Mouse (Mus musculus) lung, embryonic 14.5 days (tissue): ENCODE measurements at regions not wholly inside any gene's neighbourhood (a gene's known extent, or its start where the extent isn't known, plus 50 kb on each side); places are given as distances from the start of the nearest gene placed in this dataset.
A peak's percentile ranks its signal among the peaks of the same experiment; 100 is the strongest.

Source experiments
- ATAC-seq: fragments of 200-750 bp; cut with Nextera tagmentation; 2 replicates; pipeline ENCODE4 v1.8.0; 2017; ENCODE audit warnings: mild to moderate bottlenecking, moderate TSS enrichment, moderate library complexity; ENCODE audit not compliant: insufficient read depth
- DNase-seq: peaks from one replicate; pipeline ENCODE4 v3.0.0-alpha.2; 2015
- H3K27ac ChIP-seq: fragments of 300-500 bp; sonication (generic); 2 replicates; pipeline ENCODE4 v1.5.1; 2014; ENCODE audit warnings: low read depth, mild to moderate bottlenecking, moderate library complexity
- H3K27me3 ChIP-seq: fragments of 300-500 bp; sonication (generic); 2 replicates; pipeline ENCODE4 v1.6.1; 2014; ENCODE audit warnings: low read length, control low read depth; ENCODE audit not compliant: insufficient read depth
- H3K36me3 ChIP-seq: fragments of 300-500 bp; sonication (generic); 2 replicates; pipeline ENCODE4 v1.6.1; 2014; ENCODE audit warnings: control low read depth; ENCODE audit not compliant: insufficient read depth
- H3K4me1 ChIP-seq: fragments of 300-500 bp; sonication (generic); 2 replicates; pipeline ENCODE4 v1.6.1; 2014; ENCODE audit warnings: antibody characterized with exemption, control low read depth; ENCODE audit not compliant: insufficient read depth
- H3K4me2 ChIP-seq: fragments of 300-500 bp; sonication (generic); 2 replicates; pipeline ENCODE4 v1.6.1; 2014; ENCODE audit warnings: mild to moderate bottlenecking
- H3K4me3 ChIP-seq: fragments of 300-500 bp; sonication (generic); 2 replicates; pipeline ENCODE4 v1.5.1; 2014; ENCODE audit warnings: low read depth, low read length
- H3K9ac ChIP-seq: fragments of 300-500 bp; sonication (generic); 2 replicates; pipeline ENCODE4 v1.6.1; 2014
- H3K9me3 ChIP-seq: fragments of 300-500 bp; sonication (generic); 2 replicates; pipeline ENCODE4 v1.6.1; 2016; ENCODE audit warnings: low read depth, low read length, control low read depth
- CTCF ChIP-seq: IDR thresholded peaks from 2 replicates; pipeline ENCODE4 v1.5.1; 2016; ENCODE audit warnings: antibody characterized with exemption, low read depth
- WGBS: fragments of 180-500 bp; shearing (Covaris S2); extraction: QIAGEN DNeasy Blood & Tissue Kit; methylation state at CpG from one replicate; pipeline ENCODE4 v1.1.7; 2014; 5-methylcytosine and 5-hydroxymethylcytosine counted together

DNA sequence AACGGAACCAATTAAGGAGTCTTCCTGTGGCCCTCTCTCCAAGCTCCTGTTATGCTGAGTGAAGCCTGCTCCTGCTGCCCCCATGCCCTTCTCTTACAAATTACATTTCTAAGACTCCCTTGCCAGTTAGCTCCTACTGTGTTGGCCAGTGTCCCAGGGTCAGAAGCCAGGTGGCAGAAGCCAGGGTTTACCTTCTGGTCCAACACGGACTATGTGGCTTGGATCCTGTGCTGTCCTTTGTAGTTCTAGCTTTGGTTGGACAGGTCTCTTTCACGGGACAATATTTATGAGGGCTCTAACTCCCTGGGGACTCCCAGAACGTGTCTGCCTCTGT is 134.3 kb downstream of the Nufip1 start:
- H3K4me3 ChIP-seq, result no peak overlapping the region
- no peaks in the 10 kb centered on the region for H3K9me3 ChIP-seq
- TF ChIP-seq CTCF, result no peak
- ATAC-seq (no peak), DNase-seq (no peak)
- H3K4me1 ChIP-seq, result peaks cover 6% of the 10 kb centered on the region
- H3K4me2 ChIP-seq, result no peak overlapping the region
- H3K9ac ChIP-seq, result no peak overlapping the region
- 69% methylated on average over 4 of the region's 4 CpGs for WGBS
- H3K36me3 ChIP-seq, result no peaks in the 10 kb centered on the region
- H3K27ac ChIP-seq, result no peak overlapping the region
- no peaks in the 10 kb centered on the region for H3K27me3 ChIP-seq

DNA sequence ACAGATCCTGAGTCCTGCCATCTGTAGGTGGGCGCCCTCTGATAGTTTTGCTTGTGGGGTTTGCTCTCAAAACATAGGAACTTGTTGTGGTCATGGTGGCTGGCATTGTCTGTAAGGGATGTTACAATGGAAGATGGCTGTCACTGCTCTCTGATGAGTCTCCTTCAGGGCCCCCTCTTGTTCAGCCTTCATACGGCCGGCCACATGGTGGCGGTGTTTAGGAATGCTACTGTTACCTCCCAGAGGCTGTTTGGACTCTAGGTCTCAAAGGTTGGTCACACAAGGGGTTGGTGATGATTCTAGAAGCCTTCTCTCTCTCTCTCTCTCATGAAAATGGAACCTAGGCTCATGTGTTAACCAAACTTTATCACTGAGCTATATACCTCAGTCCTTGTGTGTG is 137.0 kb downstream of the Nufip1 start:
- ATAC-seq, result no peak
- Histone ChIP-seq H3K36me3 (no peaks in the 10 kb centered on the region), H3K27ac (no peak overlapping the region), H3K9me3 (no peaks in the 10 kb centered on the region), H3K4me1 (peaks cover 6% of the 10 kb centered on the region), H3K9ac (no peak overlapping the region), H3K27me3 (no peaks in the 10 kb centered on the region), H3K4me3 (no peak overlapping the region), H3K4me2 (no peak overlapping the region)
- TF ChIP-seq CTCF, result peak; percentile 44
- peak; percentile 46 for DNase-seq
- 85% methylated on average over 4 of the region's 4 CpGs for WGBS

DNA sequence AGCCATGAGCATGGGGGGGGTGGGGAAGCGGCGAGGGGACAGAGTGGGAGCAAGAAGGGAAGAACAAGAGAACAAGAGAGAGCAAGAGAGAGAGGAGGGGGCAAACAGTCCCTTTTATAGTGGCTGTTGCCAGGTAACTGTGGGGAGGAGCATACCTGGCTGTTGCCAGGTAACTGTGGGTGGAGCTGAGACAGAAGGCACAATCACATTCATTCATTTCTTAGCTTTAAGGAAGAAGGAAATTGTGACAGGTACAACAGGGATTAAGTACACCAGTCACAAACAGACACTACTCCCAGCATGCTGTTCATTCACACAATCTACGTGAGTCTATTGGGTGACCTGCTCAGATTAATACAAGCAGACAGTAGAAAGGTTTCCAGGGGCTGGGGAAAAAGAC is 143.2 kb downstream of the Nufip1 start:
- ATAC-seq (no peak; the same call in 1 of the 2 replicates), DNase-seq (peak; percentile 33)
- 71% methylated on average over 3 of the region's 3 CpGs for WGBS

DNA sequence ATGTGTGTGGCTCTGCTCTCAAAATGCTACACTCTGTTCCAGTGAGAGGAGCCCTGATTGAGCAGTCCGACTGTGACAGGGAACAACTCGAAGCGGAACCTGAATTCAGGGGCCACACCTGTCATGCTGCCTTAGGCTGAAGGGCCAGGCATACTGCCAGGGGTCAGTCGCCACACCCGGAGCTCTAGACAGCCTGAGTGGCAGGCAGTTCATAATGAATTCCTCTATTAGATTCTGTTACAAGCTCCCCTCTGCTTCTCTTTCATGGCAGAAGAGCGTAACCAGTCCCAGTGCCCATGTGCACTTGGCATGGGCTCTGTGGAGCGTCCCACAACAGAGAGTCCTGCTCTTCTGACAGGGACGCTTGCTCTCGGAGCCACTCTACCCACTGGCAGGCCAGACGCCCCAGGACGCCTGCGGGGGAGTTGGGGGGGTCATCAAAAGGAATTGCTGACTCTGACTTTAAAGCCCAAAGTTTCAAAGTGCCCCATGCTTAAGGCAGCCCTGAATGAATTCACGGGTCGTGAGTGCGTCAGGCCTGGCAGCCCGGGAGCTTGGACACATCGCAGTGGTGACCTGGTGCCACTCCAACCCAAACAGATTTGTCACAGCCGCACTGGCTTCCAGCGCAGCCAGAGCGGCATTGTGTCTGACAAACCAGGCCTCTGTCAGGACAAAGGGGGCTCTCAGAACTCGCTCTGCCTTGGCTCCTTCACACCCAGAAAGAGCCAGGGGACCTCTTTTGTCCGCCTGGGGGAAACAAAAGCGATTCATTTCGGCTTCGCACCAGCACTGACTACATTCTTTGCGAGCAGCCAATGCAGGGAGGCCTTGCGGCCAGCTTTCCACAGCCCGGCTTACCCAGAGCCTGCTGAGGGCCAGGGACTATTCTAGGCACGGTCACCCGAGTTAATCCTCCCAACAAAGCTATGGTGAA is 144.1 kb downstream of the Nufip1 start:
- Histone ChIP-seq H3K4me2 (no peak overlapping the region), H3K9ac (peak overlapping the region; percentile 13; the same call in 1 of the 2 replicates), H3K9me3 (no peaks in the 10 kb centered on the region), H3K27me3 (no peaks in the 10 kb centered on the region), H3K4me1 (peaks cover 9% of the 10 kb centered on the region; the same call in 1 of the 2 replicates), H3K36me3 (no peaks in the 10 kb centered on the region), H3K4me3 (no peak overlapping the region), H3K27ac (peak overlapping the region; percentile 30; the same call in 1 of the 2 replicates)
- peak; percentile 75 for ATAC-seq
- 38% methylated on average over 30 of the region's 30 CpGs for WGBS
- no peak for TF ChIP-seq CTCF
- DNase-seq, result peak; percentile 37

More for the DNA sequence above, 143.2 kb downstream of the Nufip1 start:
- Histone ChIP-seq H3K4me3 (no peak overlapping the region), H3K4me1 (peaks cover 9% of the 10 kb centered on the region; the same call in 1 of the 2 replicates), H3K4me2 (no peak overlapping the region), H3K27me3 (no peaks in the 10 kb centered on the region), H3K36me3 (no peaks in the 10 kb centered on the region), H3K9ac (no peak overlapping the region), H3K9me3 (no peaks in the 10 kb centered on the region), H3K27ac (no peak overlapping the region)
- no peak for TF ChIP-seq CTCF

DNA sequence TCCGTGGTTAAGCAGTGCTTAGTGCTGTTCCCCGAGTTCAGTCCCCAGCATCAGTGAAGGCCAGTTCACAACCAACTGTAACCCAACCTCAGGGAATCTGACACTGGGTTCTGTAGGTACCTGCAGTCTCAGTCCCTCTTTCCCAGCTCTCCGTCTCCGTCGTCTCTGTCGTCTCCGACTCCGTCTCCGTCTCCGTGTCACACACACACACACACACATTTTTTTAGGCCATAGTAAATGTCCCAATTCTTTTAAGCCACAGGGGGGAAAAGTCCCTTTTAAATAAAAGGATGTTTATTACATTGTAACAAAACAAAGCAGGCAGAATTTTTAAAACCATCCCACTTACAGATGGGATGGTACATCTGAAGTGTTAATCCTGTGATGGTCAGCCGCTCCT is 145.3 kb downstream of the Nufip1 start:
- H3K4me2 ChIP-seq, result no peak overlapping the region
- no peaks in the 10 kb centered on the region for H3K9me3 ChIP-seq
- H3K27me3 ChIP-seq, result no peaks in the 10 kb centered on the region
- no peak overlapping the region for H3K4me3 ChIP-seq
- H3K36me3 ChIP-seq, result no peaks in the 10 kb centered on the region
- no peak for TF ChIP-seq CTCF
- DNase-seq (no peak), ATAC-seq (no peak)
- H3K4me1 ChIP-seq, result peaks cover 9% of the 10 kb centered on the region; the same call in 1 of the 2 replicates
- no peak overlapping the region for H3K9ac ChIP-seq
- no peak overlapping the region for H3K27ac ChIP-seq
- 83% methylated on average over 11 of the region's 11 CpGs for WGBS

DNA sequence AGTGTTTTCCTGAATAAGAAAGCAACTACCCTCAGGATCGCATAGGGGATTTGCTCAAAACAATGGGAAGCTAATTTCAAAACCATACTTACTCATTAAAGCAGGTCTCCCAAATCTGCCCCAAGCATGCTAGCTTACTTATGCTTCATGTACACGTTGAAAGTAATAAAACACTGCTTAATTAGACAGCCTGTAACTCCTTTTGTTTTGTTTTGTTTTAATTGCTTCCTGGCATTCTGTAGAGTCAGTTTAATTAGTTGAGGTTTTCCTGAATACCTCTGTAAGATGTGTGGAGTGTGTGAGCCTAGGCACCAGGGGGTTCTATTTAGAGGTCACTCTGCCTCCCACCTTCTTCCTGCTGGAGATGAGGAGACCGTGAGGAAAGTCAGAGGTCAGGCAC is 147.9 kb downstream of the Nufip1 start:
- Histone ChIP-seq H3K4me3 (no peak overlapping the region), H3K27ac (no peak overlapping the region), H3K4me2 (no peak overlapping the region), H3K9me3 (no peaks in the 10 kb centered on the region), H3K36me3 (no peaks in the 10 kb centered on the region), H3K4me1 (peaks cover 9% of the 10 kb centered on the region; the same call in 1 of the 2 replicates), H3K27me3 (no peaks in the 10 kb centered on the region), H3K9ac (no peak overlapping the region)
- TF ChIP-seq CTCF, result no peak
- ATAC-seq (no peak), DNase-seq (no peak)
- 34% methylated on average over 3 of the region's 3 CpGs for WGBS

DNA sequence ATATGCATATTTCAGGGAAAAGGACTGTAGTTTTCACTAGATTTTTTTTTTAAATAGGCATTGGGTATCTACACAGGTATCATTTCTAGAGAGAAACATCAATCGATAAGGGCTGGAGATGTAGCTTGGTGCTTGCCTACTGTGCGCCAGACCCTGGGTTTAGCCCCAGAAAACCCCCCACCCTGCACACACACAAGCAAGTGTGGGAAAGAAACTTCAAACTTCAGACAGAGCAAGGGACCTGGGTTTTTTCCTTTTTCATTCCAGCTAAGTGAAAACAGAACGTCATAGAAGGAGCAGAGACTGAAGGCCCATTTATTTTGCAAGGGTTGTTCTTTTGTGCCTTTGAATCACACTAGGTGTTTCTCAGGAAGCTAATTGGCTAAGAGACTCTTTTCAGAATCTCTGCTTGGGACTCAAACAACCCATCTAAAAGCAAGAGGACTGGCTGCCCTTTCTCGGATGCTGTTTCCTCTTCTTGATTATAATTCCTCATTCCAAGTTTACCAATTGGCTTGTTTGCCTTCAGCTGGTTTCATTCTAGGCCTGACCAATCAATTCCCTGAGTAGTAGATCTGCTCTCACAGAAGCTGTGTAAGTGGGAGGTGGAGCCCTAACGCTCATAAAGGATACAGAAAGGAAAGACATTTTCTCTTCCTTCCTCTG is 150.1 kb downstream of the Nufip1 start:
- Histone ChIP-seq H3K9me3 (no peaks in the 10 kb centered on the region), H3K27me3 (no peaks in the 10 kb centered on the region), H3K9ac (no peak overlapping the region), H3K4me3 (no peak overlapping the region), H3K36me3 (no peaks in the 10 kb centered on the region), H3K27ac (no peak overlapping the region), H3K4me1 (no peaks in the 10 kb centered on the region), H3K4me2 (no peak overlapping the region)
- WGBS, result 63% methylated on average over 5 of the region's 5 CpGs
- ATAC-seq (no peak), DNase-seq (peak; percentile 33)
- TF ChIP-seq CTCF, result no peak
